Mouse (Mus musculus) adrenal gland, postnatal 4 days (tissue): ENCODE measurements at regions not wholly inside any gene's neighbourhood (a gene's known extent, or its start where the extent isn't known, plus 50 kb on each side); places are given as distances from the start of the nearest gene placed in this dataset.
"Not testable (repeated sequence)": the region's sequence is repeated elsewhere in the genome, so short reads cannot be mapped to it uniquely, and the experiment has no call there.

Experiments
- DNase-seq, 2 experiments: peaks; one replicate each; pipeline ENCODE4 v3.0.0; 2021 to 2022; ENCODE audit warnings: low spot score in 2 of 2, mixed read lengths in 2 of 2

DNA sequence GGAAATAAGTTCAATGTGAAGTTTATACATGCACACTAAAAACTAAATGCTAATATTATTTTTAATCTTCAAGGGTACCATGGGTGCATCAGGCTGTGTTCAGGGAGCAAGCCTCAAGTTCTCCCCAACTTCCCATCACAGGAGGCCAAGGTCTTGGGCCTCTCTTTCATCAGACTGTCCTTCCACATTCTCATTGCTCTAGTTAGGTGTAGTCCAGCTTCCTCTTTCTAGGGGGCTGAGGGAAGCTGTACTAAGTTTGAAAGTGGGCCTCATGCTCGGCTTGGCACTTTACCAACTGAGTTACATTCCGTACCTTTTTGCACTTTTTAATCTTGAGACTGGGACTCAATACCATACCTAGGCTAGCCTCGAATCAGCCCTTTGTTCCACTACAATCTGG lies 173.3 kb downstream of the Dhx15 start:
- DNase-seq, result no peak

DNA sequence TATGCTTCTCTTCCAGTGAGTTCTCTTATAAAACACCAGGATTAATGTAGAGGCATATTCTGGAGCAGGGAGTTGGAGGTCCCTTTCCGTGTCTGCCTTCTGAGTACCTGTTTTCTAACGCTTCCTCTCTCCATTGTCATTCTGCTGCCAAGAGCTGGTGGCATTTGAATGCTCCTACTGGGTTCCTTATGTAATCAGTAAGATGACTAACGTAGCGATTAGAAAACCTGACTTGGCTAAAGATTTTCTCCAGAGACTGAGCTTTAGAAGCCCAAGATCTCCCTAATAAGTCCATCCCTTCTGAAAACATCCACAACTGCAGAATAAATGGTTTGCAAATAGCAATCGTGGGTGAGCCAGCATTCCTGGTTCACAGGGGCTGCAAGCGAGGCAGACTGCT lies 174.5 kb downstream of the Dhx15 start:
- no peak for DNase-seq

DNA sequence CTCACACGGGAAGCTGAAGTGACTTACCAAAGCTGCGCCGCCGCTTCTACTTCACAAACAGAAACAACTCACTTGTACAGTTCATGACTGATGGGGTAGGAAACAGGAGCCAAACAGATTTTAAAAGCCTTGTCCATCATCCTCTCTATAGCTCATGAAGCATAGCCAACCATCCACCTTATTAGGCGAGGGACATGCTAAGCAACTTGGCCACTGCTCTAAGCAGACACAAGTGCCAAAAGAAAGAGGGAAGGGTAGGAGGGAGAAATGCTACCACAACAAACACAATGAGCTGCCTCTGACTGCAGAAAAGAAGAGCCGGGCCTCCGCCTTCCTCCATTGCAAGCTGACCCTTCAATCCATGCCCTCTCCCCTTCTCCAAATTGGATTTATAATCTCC lies 179.9 kb downstream of the Dhx15 start:
- DNase-seq, result no peak

DNA sequence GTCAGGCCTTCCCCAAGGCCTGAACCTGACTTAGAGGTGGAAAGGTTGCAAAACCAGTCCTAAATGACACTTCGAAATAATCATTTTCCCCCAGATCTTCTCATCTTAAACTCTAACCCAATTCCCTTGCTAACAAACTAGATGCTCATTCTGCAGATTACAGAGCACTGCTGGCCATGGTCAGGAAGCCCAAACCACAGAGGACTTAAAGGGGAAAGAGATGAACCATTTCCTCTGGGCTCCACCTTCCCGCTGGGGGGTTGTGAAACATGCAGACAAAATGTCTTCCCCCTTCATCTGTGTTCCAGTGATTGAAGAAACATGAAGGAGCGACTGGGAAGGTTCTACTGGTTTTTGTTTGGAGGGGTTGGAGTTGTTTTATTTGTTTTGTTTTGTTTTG lies 181.4 kb downstream of the Dhx15 start:
- no peak for DNase-seq

DNA sequence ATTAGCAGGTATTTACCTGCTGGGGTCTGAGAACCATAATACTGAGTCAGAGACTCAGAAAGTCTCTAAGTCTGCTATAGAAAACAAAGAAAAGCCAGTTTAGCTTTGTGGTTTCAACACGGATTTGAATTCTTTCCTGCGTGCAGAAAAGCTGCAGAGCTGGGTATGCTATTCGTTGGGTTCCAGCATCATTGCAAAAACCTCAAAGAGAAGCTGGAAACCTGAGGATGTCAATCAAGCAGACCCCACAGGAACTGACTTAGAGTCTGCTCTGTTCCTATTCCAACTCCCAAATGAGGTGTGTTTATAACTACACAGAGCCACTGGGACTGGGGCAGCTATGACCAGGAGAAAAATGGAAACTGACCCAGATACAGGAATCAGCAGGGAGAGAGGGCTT lies 183.5 kb downstream of the Dhx15 start:
- DNase-seq, result no peak

DNA sequence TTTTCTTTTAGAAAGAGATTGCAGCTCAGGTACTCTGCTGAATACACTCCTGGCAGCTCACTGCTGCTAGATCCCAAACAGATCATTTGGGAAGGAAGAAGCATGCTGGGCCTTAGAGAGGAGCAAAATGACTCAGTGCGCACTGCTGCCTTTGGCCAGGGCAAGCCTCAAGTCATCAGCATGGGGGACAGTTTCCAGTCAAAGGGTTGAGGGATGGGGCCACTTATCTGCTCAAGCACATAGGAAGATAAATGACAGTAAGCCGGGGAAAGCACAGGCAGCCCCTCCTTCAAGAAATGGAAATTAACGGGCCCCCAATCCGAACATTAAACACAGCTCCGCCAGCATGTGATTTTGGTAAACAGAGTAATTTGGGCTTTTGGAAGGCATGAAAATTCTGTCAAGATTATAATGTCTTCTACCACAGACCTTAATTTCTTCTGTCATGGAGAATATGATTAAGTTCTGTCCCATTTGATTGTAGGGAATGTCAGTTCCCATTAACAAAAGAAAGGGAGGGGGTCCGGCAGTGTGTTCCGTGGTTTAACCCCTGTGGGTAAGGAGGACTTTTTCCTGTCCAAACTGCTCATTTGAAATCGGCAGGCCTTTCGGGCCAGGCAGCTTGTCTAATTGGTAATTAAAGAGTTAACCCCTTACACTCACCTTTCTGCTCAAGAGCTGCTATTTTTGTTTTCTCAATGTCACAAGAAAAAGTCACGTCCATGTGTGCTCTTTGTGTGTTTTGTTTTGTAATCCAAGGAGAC lies 199.3 kb downstream of the Dhx15 start:
- DNase-seq, result no peak

DNA sequence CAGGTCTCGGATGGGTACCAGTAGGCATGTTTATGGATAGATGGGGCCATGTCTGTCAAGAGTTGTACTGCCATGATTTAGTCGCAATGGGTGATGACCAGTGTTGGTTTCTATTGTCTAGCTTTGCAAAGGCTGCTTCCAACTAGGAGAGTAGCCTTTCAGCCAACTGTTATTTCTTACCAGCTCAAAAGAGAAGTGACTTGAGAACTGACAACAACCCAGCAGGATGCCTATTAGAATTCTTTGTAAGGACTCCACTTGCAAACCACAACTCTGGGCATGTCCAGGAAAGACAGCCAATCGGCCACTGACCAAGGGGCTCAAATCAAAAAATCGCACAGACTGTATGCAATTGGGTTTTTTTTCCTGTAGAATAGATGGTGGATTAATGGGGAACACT lies 200.9 kb downstream of the Dhx15 start:
- DNase-seq, result no peak

DNA sequence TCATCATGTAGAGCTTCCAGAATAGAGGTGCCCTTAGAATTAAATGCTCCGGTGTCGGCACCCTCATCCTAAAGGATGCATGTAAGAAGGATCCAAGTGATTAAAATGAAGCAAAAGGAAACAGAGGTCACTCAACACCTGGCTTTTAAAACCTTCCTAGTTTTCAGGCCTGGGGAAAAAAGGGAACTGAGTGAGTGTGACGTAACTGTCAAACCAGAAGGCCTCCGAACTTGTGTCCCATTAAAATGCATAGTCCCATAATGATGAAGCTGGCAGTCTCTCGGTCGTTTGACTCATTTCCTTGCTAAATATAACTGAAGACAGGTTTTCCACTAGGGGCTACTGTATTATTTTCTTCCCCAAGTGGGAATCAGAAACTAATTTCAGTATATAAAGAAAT lies 201.4 kb downstream of the Dhx15 start:
- DNase-seq, result no peak

DNA sequence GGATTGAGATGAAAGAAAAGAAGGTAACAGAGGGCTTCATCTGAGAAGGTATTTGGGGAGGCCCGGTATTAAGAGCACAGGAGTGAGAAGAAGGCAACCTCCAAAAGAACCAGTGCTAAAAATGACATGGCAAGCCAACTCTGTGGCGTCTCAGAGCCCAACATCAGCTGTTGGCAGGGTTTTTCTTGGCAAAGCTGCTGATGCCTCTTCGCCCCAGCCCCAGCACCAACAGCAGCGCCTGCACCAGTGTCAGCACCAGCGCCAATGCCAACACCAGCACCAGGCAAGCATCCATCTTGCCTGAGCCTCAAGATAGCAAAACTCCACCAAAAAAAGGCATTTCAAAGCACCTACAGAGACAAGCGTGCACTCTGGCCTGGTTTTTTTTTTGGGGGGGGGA lies 205.3 kb downstream of the Dhx15 start:
- no peak for DNase-seq

DNA sequence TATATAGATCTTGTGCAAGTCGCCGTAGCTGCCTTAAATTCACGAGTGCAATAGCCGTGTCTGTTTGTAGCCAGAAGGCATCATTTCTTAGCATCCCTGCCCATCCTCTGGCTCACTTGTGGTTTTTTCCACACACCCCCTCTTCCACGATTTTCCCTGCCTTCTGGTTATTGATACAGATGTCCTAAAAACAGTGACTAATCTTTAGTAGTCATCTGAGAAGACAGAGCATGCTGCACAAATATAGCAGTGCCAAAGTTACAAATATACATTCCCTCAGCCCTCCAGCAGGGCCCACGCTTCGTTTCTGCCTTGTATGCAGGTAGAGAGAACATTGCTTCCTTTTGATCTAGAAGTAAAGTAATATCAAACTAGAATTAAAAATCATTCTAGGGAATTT lies 207.5 kb downstream of the Dhx15 start:
- no peak for DNase-seq

DNA sequence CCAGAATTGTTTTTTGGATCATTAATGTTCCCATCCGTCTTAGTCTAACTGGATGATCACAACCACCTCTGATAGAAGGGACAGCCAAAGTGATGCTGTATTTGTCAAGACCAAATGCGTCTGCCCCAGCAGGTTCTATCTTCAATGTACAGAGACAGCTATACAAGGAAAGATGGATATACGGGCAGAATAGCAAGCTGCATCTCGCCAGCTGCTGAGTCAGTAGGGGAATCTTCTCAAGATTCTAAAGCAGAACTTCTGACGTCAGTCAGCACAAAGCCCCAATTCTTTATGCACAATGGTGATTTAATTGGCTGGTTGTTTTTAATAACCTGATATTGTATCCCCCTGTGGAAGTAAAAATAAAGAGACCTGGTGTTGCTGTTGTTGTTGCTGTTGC lies 209.4 kb downstream of the Dhx15 start:
- DNase-seq, result no peak

DNA sequence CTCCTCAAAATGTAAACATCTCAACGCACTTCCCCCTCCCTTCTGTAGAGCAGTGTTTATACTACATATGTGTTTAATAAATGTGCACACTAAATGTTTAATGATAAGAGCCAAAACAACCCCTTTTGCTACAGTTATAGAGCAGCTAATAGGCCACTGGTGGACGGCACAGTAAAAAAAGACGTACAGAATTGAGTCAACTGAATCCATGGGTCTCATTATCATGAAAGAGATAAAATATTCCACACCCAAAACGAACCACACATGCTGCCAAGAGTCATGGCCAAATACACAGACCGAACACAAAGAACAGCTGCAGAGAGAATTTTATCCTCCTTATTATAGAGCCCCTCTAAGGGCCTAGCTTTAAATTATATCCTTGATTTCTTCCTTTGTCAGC lies 237.8 kb downstream of the Dhx15 start:
- no peak for DNase-seq

DNA sequence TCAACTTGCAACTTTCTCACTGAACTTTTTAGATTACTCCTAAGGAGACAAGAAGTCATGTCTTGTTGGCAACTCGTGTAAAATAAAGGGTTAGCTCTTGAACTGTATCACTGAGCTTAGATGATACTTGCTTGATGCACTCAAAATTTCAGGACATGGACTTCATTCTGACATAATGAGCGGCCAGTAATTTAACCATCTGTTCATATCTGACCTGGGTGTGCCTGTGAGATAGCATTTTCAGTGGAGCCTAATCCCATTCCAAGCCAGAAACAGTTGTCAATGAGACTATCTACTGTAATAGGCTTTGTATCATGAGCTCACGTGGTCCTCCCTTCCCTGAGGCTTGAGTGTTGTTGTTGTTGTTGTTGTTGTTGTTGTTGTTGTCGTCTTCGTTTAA lies 240.3 kb downstream of the Dhx15 start:
- no peak for DNase-seq

DNA sequence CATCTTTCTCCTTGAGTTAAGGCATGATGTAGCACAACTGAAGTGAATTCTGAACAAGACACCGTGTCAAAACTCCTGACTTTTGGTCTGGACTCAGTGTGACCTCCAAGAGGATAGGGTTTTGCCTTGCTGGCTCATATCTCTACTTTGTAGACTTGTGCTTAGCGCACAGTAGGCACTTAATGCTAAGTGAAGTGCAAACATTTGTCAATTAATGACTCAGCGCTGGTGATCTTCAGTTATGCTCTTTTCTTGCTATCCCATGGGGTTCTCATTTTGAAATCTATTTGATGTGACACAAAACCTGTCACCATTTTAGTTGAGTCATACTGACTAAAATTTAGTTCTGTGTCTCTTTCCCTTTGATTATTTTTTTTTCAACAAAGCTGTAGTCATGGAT lies 244.3 kb downstream of the Dhx15 start:
- DNase-seq, result no peak

DNA sequence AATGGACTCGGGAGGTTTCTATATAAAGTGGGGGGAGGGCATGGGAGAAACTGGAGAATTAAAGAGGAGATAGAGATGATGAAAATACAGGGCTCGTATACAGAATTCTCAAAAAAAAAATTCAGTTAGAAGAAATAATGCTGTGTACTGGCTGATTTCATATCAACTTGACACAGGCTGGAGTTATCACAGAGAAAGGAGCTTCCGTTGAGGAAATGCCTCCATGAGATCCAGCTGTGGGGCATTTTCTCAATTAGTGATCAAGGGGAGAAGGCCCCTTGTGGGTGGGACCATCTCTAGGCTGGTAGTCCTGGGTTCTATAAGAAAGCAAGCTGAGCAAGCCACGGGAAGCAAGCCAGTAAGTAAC lies 248.4 kb downstream of the Dhx15 start:
- not testable (repeated sequence) for DNase-seq

DNA sequence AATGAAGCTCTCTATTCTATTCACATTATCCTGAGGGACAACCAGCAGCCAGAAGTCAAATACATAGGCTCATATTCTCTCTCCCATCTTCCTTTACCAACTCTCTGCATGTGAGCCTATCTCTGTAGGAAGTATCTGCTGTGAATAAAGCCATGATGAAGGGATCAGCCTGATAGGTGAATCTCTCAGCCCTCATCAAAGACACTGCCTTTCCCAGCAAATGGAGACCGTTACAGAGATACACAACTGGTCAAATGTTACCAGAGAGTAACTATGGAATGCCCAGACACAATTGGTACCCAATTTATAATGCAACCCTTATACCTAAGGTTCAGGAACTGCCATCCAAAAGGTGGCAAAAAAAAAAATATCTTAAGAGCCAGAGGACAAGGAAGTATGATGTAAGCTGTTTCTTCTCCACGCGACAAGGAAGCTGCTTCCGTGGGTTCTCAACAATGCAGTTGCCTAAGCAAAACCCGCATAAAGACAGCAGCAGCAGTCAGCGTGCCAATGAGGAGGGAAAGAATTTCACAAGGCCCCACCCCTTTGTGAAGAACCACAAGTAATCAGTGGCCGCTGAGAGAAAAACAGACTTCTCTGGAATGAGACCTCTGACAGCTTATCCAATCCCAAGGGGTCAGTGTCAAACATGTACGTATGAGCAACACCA lies 248.9 kb downstream of the Dhx15 start:
- no peak for DNase-seq

DNA sequence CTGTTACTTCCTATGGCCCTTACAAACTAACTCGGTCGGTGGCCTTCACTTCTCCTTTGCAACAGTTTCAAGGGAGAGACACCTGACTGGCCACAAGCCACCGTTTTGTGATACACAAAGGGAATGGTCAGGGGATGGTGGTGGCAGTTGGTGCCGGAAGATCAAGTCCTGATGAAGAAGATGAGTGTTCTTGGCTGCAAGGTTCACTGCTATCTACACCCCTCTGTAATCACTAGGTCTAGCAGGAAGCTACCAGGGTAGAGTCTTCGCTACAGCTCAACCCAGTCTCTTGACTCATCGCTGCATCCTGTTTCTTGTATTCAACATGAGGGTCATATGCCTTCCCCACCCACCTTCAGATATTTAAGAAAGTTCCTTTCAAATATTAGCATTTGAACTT lies 251.5 kb downstream of the Dhx15 start:
- DNase-seq, result no peak

DNA sequence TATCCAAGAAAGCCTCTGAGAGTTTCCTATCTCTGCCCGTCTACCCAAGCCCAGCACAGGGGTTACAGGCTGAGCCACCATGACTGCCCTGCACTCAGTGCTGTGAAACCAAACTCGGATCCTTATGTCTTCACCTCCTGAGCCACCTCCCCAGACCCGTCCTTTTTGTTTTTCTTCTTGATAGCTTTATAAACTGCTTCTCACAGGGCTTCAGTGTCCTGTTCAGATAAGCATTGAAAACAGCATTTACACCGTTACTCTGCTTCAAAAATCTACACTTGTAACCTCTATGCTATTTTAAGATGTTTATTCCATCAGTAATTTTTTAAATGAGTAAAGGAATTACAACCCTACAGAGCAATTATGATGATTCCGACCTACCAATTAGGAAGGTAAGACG lies 253.0 kb downstream of the Dhx15 start:
- no peak for DNase-seq

DNA sequence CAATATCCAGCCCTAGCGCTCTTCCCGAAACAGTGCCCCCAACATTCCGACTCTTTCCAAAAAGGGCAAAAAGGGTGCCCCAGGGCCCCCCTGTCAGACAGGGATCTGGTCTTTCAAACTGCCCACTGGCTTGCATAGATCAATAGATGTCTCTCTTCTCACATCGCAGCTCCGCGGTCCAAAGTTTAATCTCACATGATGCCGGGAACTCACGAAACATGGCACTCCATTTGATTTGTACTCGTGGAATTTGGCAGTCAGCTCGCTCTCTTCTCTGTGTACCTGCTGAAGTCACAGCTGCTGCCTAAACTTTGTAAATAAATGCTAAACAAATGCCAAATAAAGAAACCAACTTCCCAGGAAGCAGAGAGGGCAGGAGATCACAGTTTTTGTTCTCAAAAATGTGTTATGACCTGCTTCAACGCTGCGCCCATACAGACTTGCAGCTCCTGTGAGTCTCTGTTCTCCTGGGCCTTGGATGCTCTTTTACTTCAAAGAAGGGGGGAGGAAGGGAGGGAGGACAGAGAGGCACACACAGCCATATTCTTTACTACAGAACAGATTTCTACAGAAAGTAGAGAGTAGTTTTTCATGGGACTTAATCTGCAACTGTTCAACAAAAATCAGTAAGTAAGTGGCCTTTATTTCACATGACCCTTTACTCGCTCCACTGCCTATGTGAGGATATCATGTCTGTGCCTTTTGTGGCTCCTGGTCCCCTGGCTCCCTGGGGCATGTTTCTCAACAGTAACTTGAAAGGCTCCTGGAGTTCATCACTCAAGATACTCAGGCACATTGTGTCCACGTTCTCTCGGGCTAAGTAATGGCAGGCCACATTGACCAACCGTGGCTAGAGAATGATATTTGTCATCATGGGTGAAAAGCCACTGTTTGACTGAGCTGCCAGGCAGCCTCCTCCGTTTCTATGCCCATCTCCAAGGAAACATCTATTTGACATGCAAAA lies 254.6 kb downstream of the Dhx15 start:
- DNase-seq, result no peak

DNA sequence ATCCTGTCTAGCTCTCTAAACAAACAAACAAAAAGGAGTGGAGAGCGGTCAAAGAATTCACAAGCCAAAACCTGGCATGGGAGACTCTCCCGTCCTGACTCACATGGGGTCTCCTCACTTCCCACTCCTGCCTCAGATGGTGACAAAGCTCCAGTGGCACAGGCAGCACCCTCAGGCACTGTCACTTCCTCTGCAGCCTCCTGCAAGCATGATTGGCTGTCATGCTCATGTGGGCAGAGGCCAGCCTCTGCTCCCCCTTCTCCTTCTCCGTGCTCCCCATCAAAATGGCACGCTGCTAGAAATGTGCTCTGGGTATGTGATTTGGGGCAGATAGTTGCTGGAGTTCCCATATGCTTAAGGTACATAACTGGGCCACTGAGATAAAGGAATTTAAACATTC lies 255.4 kb downstream of the Dhx15 start:
- no peak for DNase-seq

DNA sequence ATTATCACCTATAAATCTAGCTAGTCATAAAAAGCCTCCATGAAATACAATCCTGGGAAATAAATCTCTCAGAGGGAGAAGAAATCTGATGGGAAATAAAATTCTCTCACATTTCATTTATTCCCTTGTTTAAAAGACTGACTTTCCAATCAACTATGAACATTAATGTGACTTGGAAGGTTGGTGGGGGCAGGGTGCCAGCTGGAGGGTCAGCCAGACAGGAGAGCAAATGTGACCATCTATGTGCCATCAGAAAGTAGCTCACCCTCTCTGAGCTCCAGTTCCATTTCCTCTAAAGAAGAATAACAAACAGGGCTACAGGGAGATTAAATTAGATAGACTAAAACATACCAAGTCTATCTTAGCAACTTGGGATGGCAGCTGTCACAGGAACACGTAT lies 257.0 kb downstream of the Dhx15 start:
- no peak for DNase-seq

DNA sequence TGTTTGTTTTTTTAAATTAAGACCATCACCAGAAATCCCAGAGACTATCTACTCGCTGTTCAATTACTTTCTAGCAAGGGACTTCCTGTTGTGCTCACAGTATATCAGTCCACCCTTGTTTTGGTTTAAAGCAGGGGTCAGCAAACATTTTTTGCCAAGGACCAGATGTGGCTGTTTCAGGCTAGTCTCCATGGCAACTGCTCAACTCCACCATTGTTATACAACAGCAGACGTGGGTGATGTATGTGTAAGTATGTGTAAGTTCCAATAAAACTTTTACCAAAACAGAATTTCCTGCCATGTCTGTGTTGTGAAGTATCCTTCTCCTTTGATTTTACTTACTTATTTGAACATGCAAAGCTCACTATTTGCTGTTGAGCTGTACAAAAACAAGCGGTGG lies 259.9 kb downstream of the Dhx15 start:
- DNase-seq, result no peak
